Mouse (Mus musculus) hindbrain, embryonic 12.5 days (tissue): ENCODE measurements around the gene Nedd9. TPM values are rescaled to one million over a fixed set of nuclear protein-coding genes. Genes with fewer than 3 reads are reported as not detected.

Experiments used
- ATAC-seq: fragments of 200-750 bp; cut with Nextera tagmentation; 2 replicates; pipeline ENCODE4 v1.8.0; 2017; ENCODE audit warnings: moderate TSS enrichment; ENCODE audit not compliant: low FRiP score
- H3K27ac ChIP-seq: fragments of 300-500 bp; sonication (generic); 2 replicates; pipeline ENCODE4 v1.5.1; 2016; ENCODE audit warnings: mild to moderate bottlenecking
- H3K27me3 ChIP-seq: fragments of 300-500 bp; sonication (generic); 2 replicates; pipeline ENCODE4 v1.6.1; 2016; ENCODE audit warnings: mild to moderate bottlenecking
- H3K36me3 ChIP-seq: fragments of 300-500 bp; sonication (generic); 2 replicates; pipeline ENCODE4 v1.6.1; 2016; ENCODE audit warnings: mild to moderate bottlenecking
- H3K4me1 ChIP-seq: fragments of 300-500 bp; sonication (generic); 2 replicates; pipeline ENCODE4 v1.6.1; 2016
- H3K4me2 ChIP-seq: fragments of 300-500 bp; sonication (generic); replicated peaks from 2 replicates; pipeline ENCODE4 v1.6.1; 2016; ENCODE audit warnings: mild to moderate bottlenecking
- H3K4me3 ChIP-seq: fragments of 300-500 bp; sonication (generic); 2 replicates; pipeline ENCODE4 v1.5.1; 2016; ENCODE audit warnings: mild to moderate bottlenecking
- H3K9ac ChIP-seq: fragments of 300-500 bp; sonication (generic); 2 replicates; pipeline ENCODE4 v1.6.1; 2016; ENCODE audit warnings: mild to moderate bottlenecking, moderate library complexity
- H3K9me3 ChIP-seq: fragments of 300-500 bp; sonication (generic); replicated peaks from 2 replicates; pipeline ENCODE4 v1.6.1; 2016; ENCODE audit warnings: mild to moderate bottlenecking
- WGBS: fragments of 180-500 bp; shearing (Covaris S2); methylation state at CpG from one replicate; pipeline ENCODE4 v1.1.7; 2016; 5-methylcytosine and 5-hydroxymethylcytosine counted together
- polyA plus RNA-seq: library from polyadenylated mRNA; unstranded; fragments of >200 nt; fragmentation: Nextera tagmentation; extraction: Ambion mirVana; gene quantifications from 2 replicates; pipeline ENCODE4 v1.2.1, GENCODE M21; 2016

Nedd9 gene
- polyA plus RNA-seq, 1 experiment from 2014 or later, result 17.9 TPM

DNA sequence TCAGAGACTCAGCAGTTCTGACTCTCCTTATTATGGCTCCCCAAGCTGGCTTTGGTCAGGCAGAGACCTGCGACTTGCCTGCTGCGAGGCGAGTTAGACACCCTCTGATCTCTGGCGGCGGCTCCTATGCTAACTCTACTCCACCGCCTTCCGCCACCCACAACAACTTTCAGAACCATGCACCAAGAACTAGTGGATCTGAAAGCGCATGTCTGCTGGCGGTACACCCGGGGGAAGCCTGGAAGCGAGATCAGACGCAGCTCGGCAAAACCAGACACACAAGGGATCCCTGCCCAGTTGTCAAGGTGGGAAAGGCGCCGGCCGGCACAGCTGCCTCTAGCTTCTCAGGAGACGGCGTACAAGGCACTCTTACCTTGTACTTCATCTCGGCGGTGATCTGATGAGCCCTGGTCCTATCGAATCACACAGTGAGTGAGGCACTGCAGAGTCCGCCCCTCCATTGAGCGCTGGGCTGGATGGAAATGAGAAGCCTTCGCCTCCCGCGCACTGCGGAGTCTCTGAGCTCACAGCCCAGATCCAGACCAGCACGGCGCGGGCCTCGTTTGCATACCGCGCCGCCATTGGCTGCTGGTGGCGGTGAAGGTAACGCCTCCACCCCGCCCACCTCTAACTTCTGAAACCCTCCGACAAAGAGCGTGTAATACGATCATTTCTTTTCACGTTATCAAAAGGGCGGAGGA is 128.5 kb downstream of the Nedd9 start:
- H3K4me3 ChIP-seq, result peak overlapping the region; percentile 61
- peak overlapping the region; percentile 87 for H3K27ac ChIP-seq
- peak overlapping the region; percentile 77 for H3K4me2 ChIP-seq
- no peaks in the 10 kb centered on the region for H3K36me3 ChIP-seq
- under 1% methylated on average over 42 of the region's 42 CpGs for WGBS
- no peaks in the 10 kb centered on the region for H3K9me3 ChIP-seq
- peak overlapping the region; percentile 63 for H3K9ac ChIP-seq
- peak; percentile 98 for ATAC-seq
- H3K4me1 ChIP-seq, result peaks cover 46% of the 10 kb centered on the region
- H3K27me3 ChIP-seq, result 0 out of 2 replicates have a peak, but pooled peaks cover 3% of the 10 kb centered on the region

- H3K36me3 ChIP-seq, result no peaks in the 10 kb centered on the region
- H3K4me3 ChIP-seq, result peak overlapping the region; percentile 61
- peak overlapping the region; percentile 87 for H3K27ac ChIP-seq
- peak overlapping the region; percentile 63 for H3K9ac ChIP-seq
- no peaks in the 10 kb centered on the region for H3K9me3 ChIP-seq
- ATAC-seq, result no peak
- peaks cover 46% of the 10 kb centered on the region for H3K4me1 ChIP-seq
- 12% methylated on average over 10 of the region's 10 CpGs for WGBS
- 0 out of 2 replicates have a peak, but pooled peaks cover 3% of the 10 kb centered on the region for H3K27me3 ChIP-seq
- peak overlapping the region; percentile 77 for H3K4me2 ChIP-seq
These were observed 129.2 kb downstream of the Nedd9 start for GRCm38 (mm10) chr13:41358009-41358408.

GRCm38 (mm10) chr13:41357586-41357985 is 129.6 kb downstream of the Nedd9 start:
- no peak for ATAC-seq
- H3K27me3 ChIP-seq, result 0 out of 2 replicates have a peak, but pooled peaks cover 3% of the 10 kb centered on the region
- H3K4me2 ChIP-seq, result peak overlapping the region; percentile 77
- peak overlapping the region; percentile 61 for H3K4me3 ChIP-seq
- H3K27ac ChIP-seq, result no peak overlapping the region
- no peaks in the 10 kb centered on the region for H3K9me3 ChIP-seq
- H3K4me1 ChIP-seq, result peaks cover 50% of the 10 kb centered on the region
- 23% methylated on average over 3 of the region's 3 CpGs for WGBS
- no peaks in the 10 kb centered on the region for H3K36me3 ChIP-seq
- H3K9ac ChIP-seq, result peak overlapping the region; percentile 63; the same call in 1 of the 2 replicates

DNA sequence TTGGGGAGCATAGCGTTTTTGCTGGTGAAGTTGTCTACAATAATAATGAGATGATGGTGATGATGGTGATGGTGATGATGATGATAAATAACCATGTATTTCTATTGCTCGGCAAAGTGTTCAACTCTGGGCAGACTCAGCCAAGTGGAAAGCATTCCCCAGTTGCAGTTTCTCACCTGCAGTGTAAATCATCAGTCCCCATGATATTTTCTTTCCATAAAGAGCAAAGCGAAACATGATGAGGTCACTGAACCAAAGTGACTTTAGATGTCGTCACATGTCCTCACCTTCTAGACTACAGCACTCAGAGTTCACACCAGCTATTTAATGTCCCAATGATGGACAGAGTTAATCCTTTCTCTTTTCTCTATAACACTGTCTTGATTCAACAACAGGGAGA is 130.0 kb downstream of the Nedd9 start:
- Histone ChIP-seq H3K27me3 (0 out of 2 replicates have a peak, but pooled peaks cover 3% of the 10 kb centered on the region), H3K9me3 (no peaks in the 10 kb centered on the region), H3K4me3 (peak overlapping the region; percentile 61), H3K4me1 (peaks cover 54% of the 10 kb centered on the region), H3K4me2 (peak overlapping the region; percentile 77), H3K36me3 (no peaks in the 10 kb centered on the region), H3K9ac (no peak overlapping the region; the same call in 1 of the 2 replicates), H3K27ac (no peak overlapping the region)
- WGBS, result 63% methylated on average over 4 of the region's 4 CpGs
- ATAC-seq, result no peak

- no peaks in the 10 kb centered on the region for H3K36me3 ChIP-seq
- H3K4me2 ChIP-seq, result peak overlapping the region; percentile 9; the same call in 1 of the 2 replicates
- H3K4me1 ChIP-seq, result peaks cover 54% of the 10 kb centered on the region
- ATAC-seq, result no peak
- no peaks in the 10 kb centered on the region for H3K27me3 ChIP-seq
- WGBS, result 58% methylated on average over 2 of the region's 2 CpGs
- H3K9me3 ChIP-seq, result no peaks in the 10 kb centered on the region
- no peak overlapping the region for H3K27ac ChIP-seq
- no peak overlapping the region for H3K9ac ChIP-seq
- H3K4me3 ChIP-seq, result no peak overlapping the region
These were observed 131.6 kb downstream of the Nedd9 start for GRCm38 (mm10) chr13:41355552-41355951.

DNA sequence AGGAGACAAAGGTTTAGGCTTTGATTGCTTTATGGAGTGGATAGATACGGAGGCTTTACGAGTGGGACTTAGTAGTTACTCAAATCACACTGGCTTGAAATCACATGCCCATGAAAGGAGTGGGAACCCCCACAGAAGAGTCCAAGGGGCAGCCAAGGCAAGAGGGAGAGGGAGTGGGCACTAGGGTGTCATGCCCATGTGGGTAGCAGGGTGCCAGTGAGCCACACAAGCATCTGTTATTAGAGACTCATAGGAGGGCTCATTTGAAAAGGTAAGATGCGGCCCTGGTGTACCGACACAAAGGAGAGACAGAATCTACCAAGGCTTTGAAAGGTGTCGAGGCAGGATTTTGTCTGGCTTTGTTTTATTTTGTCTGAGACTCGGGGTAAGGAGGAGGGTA is 132.6 kb downstream of the Nedd9 start:
- WGBS, result 57% methylated on average over 6 of the region's 6 CpGs

DNA sequence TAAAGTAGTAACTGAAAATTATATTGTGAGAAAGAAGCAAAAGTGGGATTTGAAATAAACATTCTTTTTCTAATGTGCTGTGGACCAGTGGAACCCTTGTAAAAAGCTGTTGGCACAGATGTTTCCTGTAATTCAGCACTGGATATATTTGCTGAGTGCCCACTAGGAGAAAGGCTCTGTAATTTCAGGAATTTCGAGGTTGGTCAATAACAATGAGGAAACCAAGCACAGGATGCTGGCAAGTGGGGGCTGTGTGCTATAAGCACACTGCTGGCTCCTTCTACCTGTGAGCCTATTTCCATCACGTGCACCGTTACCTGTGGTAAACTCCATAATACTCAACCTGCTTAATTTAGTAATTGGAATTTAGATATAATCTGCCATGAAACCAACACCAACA is 133.5 kb downstream of the Nedd9 start:
- Histone ChIP-seq H3K27ac (no peak overlapping the region), H3K4me2 (no peak overlapping the region), H3K9me3 (no peaks in the 10 kb centered on the region), H3K36me3 (no peaks in the 10 kb centered on the region), H3K27me3 (no peaks in the 10 kb centered on the region), H3K9ac (no peak overlapping the region), H3K4me1 (peaks cover 49% of the 10 kb centered on the region), H3K4me3 (no peak overlapping the region)
- ATAC-seq, result no peak
- 81% methylated on average over 3 of the region's 3 CpGs for WGBS

More for the DNA sequence above, 132.6 kb downstream of the Nedd9 start:
- peaks cover 49% of the 10 kb centered on the region for H3K4me1 ChIP-seq
- no peak for ATAC-seq
- no peak overlapping the region for H3K9ac ChIP-seq
- H3K27ac ChIP-seq, result no peak overlapping the region
- H3K9me3 ChIP-seq, result no peaks in the 10 kb centered on the region
- H3K27me3 ChIP-seq, result no peaks in the 10 kb centered on the region
- H3K4me2 ChIP-seq, result peak overlapping the region; percentile 22; the same call in 1 of the 2 replicates
- no peak overlapping the region for H3K4me3 ChIP-seq
- no peaks in the 10 kb centered on the region for H3K36me3 ChIP-seq

GRCm38 (mm10) chr13:41352352-41352751 is 134.8 kb downstream of the Nedd9 start:
- Histone ChIP-seq H3K27me3 (no peaks in the 10 kb centered on the region), H3K27ac (no peak overlapping the region), H3K9me3 (no peaks in the 10 kb centered on the region), H3K4me3 (no peak overlapping the region), H3K4me1 (peaks cover 38% of the 10 kb centered on the region), H3K36me3 (no peaks in the 10 kb centered on the region), H3K9ac (no peak overlapping the region), H3K4me2 (no peak overlapping the region)
- 21% methylated on average over 5 of the region's 5 CpGs for WGBS
- peak; percentile 60; the same call in 1 of the 2 replicates for ATAC-seq

DNA sequence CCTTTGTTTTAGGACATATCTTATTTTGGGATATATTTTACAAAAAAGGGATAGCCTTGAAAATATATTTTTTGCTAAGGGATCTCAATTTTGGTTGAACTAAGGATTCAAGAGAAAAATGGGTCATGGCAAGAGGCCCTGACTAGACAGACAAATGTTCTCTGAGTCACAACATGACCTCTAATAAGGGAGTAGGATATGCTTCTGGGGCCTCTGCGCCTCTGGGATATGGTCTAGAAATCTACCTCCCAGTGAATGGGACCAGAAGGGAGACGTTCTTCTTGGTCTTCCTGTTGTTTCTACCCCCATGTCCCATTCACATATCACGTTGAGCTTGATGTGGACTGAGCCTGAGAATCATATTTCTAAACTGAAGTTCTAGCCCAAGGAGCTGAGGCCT is 136.6 kb downstream of the Nedd9 start:
- 89% methylated on average over 3 of the region's 3 CpGs for WGBS
- ATAC-seq, result no peak

DNA sequence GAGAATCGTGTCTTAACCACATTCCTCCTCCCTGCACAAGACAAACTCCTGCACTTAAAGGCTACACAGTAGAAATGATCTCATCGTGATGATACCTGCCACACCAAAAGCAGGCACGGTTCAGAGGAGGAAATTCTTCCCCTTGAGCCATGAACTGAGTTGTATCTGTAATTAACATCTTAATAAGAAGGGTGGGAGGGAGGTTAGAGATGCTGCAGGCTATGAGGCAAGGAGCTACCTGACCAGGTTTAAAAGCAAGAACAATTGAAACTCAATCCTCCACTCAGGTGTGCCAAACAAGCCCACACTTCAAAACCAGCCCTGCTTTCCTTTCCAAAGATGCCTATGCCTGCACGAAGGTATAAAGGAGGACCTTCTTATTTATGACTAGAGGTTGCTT is 137.4 kb downstream of the Nedd9 start:
- no peak for ATAC-seq
- Histone ChIP-seq H3K4me3 (no peak overlapping the region), H3K9me3 (no peaks in the 10 kb centered on the region), H3K27me3 (no peaks in the 10 kb centered on the region), H3K4me2 (no peak overlapping the region), H3K36me3 (no peaks in the 10 kb centered on the region), H3K9ac (no peak overlapping the region), H3K4me1 (peaks cover 27% of the 10 kb centered on the region), H3K27ac (no peak overlapping the region)
- WGBS, result 67% methylated on average over 4 of the region's 4 CpGs

More for the DNA sequence above, 136.6 kb downstream of the Nedd9 start:
- Histone ChIP-seq H3K27ac (no peak overlapping the region), H3K36me3 (no peaks in the 10 kb centered on the region), H3K9me3 (no peaks in the 10 kb centered on the region), H3K9ac (no peak overlapping the region), H3K4me2 (no peak overlapping the region), H3K4me1 (peaks cover 28% of the 10 kb centered on the region), H3K4me3 (no peak overlapping the region), H3K27me3 (no peaks in the 10 kb centered on the region)

DNA sequence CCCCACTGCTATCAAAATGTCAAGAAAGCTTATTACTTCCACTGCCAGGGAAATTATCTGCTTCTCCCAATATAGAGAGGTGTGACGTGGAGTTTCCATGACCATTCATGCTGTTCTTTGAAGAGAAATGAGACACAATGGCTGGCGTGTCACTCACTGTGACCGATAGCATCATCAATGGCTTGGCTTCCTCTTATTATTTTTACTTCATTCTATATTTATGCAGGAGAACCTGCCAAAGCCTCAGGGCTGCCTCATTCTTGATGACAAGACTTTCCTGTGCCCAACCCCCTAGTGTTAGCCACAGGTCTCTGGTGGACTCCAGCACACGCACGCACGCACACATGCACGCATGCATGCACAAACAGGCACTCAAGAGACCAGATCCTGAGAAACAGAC is 141.4 kb downstream of the Nedd9 start:
- H3K27ac ChIP-seq, result 0 out of 2 replicates have a peak overlapping the region, but pooled peaks have one; percentile 35
- H3K27me3 ChIP-seq, result no peaks in the 10 kb centered on the region
- no peak overlapping the region for H3K4me2 ChIP-seq
- ATAC-seq, result no peak
- no peaks in the 10 kb centered on the region for H3K36me3 ChIP-seq
- 0 out of 2 replicates have a peak, but pooled peaks cover 13% of the 10 kb centered on the region for H3K4me1 ChIP-seq
- 69% methylated on average over 7 of the region's 7 CpGs for WGBS
- no peak overlapping the region for H3K4me3 ChIP-seq
- H3K9me3 ChIP-seq, result no peaks in the 10 kb centered on the region
- no peak overlapping the region for H3K9ac ChIP-seq

- Histone ChIP-seq H3K4me1 (0 out of 2 replicates have a peak, but pooled peaks cover 13% of the 10 kb centered on the region), H3K9ac (no peak overlapping the region), H3K9me3 (no peaks in the 10 kb centered on the region), H3K27ac (0 out of 2 replicates have a peak overlapping the region, but pooled peaks have one; percentile 3), H3K27me3 (no peaks in the 10 kb centered on the region), H3K36me3 (no peaks in the 10 kb centered on the region), H3K4me2 (no peak overlapping the region), H3K4me3 (no peak overlapping the region)
- ATAC-seq, result 0 out of 2 replicates have a peak, but pooled peaks have one; percentile 22
- 43% methylated on average over 6 of the region's 6 CpGs for WGBS
These were observed 141.9 kb downstream of the Nedd9 start for GRCm38 (mm10) chr13:41345306-41345705.
